Mouse (Mus musculus) cerebellum, postnatal 36 days (tissue): Measurements from ENCODE around the gene Tap1.
"Not testable (repeated sequence)": the region's sequence is repeated elsewhere in the genome, so short reads cannot be mapped to it uniquely, and the experiment has no call there.

Experiments used
- DNase-seq, 2 experiments: peaks; one replicate each; pipeline ENCODE4 v3.0.0; 2021 to 2022; ENCODE audit warnings: mixed read lengths in 2 of 2

The Tap1 gene

GRCm38 (mm10) chr17:34205021-34205745 is 17.8 kb downstream of the Tap1 start:
- DNase-seq: no peak

DNA sequence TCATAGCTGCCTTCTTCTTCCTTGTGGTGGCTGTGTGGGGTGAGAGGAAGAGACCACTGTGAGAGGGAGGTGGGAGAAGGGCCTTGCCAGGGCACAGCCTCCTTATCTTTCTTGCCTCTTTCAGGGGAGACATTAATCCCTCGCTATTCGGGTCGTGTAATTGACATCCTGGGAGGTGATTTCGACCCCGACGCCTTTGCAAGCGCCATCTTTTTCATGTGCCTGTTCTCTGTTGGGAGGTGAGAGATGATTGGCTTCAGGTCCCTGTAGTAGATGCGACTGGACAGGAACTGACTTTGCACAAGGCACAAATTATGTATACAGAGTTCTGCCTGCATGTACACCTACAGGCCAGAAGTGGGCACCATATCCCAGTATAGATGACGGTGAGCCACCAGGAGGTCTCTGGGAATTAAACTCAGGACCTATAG is 18.4 kb downstream of the Tap1 start:
- no peak for DNase-seq

GRCm38 (mm10) chr17:34206731-34207130 is 19.4 kb downstream of the Tap1 start:
- no peak for DNase-seq

- DNase-seq: no peak
Measured at GRCm38 (mm10) chr17:34207456-34207855, 20.1 kb downstream of the Tap1 start.

DNA sequence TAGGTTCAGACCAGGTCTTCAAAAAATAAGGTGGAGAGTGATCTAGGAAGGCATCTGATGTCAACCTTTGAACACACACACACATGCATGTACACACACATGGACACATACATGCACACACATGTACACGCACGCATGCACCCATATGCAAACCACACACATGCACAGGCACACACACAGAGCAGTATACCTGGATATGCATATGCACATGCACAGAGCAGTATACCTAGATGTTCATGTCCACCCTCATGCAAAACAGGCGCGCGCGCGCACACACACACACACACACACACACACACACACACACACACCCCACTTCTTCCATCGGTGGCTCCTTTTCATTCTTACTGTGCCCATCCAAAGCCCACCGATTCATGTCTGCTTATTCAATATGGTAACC is 20.5 kb downstream of the Tap1 start:
- no peak for DNase-seq

DNA sequence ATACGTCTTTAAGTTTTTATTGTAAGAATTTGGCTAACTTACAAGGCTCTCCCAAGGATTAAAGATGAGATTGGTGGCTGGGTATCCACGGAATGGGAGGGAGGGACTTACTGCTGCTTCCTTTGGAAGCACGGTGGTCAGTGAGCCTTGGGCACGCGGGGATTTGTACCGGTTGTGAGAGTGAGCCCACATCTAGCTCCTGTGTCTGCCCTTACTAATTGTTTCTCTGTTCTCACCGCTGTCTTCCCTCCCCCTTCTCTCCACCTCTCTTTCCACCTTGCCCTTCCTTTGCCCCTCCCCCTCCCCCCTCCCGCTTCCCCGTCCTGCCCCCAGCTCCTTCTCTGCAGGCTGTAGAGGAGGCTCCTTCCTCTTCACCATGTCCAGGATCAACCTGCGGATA is 21.1 kb downstream of the Tap1 start:
- no peak for DNase-seq

DNA sequence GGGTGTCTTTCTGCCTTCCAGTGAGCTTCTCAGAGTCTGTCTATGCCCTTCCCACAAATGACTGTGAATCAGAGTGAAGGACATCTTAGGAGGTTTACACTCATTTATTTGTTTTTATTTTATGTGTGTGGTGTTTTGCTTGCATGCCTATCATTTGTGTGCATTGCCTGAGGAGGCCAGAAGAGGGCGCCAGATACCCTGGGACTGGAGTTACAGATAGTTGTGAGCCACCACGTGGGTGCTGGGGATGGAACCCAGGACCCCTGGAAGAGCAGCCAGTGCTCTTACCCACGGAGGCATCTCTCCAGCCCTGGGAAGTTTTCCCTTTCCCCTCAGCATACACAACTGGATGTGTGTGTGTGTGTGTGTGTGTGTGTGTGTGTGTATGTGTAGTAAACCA is 22.3 kb downstream of the Tap1 start:
- DNase-seq: no peak

DNA sequence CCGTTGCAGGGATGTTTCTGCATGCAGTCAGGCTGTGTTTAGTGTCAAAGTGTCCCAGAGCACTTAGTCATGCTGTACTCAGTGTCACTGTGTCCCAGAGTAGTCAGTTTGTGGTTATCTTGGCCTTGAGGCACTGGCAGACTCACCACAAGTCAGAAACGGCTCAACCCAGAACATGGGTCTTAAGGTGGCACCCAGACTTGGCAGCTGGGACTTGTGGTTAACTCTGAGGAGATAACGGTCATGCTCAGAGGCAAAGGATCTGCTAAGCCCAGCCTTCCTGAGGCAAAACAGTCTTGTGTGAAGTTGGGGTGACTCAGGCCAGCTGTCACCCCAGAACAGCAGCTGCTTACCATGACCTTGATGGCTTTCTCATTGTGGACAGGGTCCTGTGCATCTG is 23.2 kb downstream of the Tap1 start:
- no peak for DNase-seq

GRCm38 (mm10) chr17:34211746-34212365 is 24.5 kb downstream of the Tap1 start:
- no peak for DNase-seq

GRCm38 (mm10) chr17:34213936-34214335 is 26.6 kb downstream of the Tap1 start:
- DNase-seq: no peak

DNA sequence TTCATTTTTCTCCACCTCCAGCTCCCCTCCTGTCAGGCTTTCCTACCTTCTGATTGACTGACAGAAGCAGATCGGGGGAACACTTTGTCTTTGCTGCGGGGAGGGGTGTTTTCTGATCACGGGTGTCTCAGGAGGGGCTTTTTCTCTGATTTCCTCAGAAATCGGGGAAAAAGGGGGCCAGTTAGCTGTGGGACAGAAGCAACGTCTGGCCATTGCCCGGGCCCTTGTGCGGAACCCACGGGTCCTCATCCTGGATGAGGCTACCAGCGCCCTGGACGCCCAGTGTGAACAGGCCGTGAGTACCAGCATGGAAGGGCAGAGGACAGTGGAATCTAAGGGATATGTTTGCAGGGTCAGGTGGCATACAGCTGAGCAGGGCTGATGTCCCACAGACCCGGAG is 27.8 kb downstream of the Tap1 start:
- DNase-seq: no peak

DNA sequence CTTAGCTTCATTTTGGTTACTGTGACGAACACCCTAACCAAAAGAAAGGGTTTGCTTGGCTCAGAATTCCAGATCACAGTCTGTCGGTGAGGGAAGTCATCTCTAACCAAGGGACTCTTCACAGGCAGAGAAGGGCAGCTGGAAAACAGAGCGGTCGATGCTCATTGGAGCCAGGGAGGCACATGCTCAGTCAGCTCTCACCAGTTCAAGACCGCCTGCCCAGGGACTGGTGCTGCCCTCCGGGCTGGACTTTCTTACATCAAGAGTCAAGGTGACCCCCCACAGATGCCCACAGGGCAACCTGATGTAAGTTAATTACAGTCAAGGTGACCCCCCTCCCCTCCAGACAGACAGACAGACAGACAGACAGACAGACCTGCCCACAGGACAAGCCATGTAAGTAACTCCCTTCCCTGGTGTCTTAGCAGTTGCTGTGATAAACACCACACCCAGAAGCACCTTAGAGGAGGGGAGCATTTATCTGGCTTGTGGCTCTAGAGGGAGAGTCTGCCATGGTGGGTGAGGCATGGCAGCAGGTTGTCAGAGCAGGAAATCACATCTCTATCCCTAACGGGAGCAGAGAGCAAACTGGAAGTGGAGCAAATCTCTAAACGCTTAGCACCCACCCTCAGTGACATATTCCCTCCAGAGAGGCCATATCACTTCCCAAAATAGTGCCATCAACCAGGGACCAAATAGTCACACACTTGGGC is 30.0 kb downstream of the Tap1 start:
- DNase-seq: no peak

DNA sequence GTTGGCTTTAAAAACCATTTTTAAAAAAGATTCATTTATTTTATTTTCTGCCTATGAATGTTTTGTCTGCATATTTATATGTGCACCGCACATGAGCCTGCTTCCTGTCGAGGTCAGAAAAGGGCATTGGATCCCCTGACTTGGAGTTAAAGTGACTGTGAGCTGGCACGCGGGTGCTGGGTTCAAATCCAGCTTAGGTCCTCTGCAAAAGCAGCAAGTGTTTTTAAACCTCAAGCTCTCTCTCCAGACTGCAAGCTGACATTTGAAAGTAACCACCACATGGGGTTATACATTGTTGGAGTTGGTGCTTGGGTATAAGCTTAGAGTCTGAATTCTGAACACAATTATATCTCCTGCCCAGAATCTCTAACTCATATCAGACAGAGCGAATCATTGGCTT is 30.6 kb downstream of the Tap1 start:
- DNase-seq: no peak

- no peak for DNase-seq
Measured at GRCm38 (mm10) chr17:34218675-34219074, 31.3 kb downstream of the Tap1 start.

GRCm38 (mm10) chr17:34219096-34219495 is 31.7 kb downstream of the Tap1 start:
- not testable (repeated sequence) for DNase-seq

DNA sequence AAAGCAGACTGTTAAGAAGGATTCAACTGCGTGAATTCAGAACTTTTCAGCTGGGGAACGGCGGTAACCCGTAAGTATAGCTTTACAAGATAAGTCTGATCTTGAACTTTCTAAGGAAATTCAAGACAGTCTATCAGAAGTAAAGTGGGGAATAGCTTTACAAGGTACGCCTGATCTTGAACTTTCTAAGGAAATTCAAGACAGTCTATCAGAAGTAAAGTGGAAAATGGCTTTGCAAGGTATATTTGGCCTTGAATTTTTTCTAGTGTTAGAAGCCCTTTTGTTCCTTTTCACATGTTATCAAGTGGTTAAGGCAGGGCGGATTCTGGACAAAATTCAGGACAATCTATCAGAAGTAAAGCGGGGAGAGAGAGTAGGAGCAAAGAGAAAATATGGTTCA is 32.4 kb downstream of the Tap1 start:
- DNase-seq: not testable (repeated sequence)

DNA sequence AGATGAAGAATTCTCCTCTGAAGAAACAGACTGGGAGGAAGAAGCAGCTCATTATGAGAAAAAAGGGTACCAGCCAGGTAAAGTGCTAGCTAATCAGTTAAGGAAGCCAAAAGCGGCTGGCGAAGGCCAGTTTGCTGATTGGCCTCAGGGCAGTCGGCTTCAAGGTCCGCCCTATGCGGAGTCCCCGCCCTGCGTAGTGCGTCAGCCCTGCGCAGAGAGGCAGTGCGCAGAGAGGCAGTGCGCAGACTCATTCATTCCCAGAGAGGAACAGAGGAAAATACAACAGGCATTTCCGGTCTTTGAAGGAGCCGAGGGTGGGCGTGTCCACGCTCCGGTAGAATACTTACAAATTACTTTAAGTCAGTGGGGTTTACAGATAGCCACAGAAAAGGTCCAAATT is 33.0 kb downstream of the Tap1 start:
- not testable (repeated sequence) for DNase-seq

DNA sequence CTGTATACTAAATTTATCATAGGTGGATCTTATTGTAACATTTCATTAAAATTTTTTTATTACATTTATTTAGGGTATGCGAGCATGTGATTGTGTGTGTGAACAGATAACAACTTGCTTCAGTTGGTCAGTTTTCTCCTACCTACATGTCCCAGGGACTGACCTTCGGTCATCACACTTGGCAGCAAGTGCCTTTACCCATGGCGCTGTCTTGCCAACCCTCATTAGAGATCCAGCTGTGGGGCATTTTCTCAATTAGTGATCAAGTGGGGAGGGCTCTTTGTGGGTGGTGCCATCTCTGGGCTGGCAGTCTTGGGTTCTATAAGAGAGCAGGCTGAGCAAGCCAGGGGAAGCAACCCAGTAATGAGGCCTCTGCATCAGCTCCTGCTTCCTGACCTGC is 37.5 kb downstream of the Tap1 start:
- DNase-seq: no peak

GRCm38 (mm10) chr17:34225426-34225825 is 38.1 kb downstream of the Tap1 start:
- no peak for DNase-seq

DNA sequence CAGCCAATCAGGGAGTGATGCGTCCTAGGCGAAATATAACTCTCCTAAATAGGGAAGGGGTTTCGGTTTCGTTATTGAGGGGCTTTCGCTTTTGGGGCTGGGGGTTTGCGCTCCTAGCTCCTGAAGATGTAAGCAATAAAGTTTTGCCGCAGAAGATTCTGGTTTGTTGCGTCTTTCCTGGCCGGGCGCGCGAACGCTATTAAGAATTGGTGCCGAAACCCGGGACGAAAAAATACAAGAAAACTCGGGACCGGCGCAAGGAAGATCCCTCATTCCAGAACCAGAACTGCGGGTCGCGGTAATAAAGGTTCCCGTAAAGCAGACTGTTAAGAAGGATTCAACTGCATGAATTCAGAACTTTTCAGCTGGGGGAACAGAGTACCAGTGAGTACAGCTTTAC is 38.6 kb downstream of the Tap1 start:
- not testable (repeated sequence) for DNase-seq

DNA sequence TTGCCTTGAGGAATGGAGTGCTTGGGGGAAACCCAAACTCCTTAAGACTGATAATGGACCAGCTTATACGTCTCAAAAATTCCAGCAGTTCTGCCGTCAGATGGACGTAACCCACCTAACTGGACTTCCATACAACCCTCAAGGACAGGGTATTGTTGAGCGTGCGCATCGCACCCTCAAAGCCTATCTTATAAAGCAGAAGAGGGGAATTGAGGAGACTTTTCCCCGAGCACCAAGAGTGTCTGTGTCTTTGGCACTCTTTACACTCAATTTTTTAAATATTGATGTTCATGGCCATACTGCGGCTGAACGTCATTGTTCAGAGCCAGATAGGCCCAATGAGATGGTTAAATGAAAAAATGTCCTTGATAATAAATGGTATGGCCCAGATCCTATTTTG is 43.6 kb downstream of the Tap1 start:
- DNase-seq: not testable (repeated sequence)

DNA sequence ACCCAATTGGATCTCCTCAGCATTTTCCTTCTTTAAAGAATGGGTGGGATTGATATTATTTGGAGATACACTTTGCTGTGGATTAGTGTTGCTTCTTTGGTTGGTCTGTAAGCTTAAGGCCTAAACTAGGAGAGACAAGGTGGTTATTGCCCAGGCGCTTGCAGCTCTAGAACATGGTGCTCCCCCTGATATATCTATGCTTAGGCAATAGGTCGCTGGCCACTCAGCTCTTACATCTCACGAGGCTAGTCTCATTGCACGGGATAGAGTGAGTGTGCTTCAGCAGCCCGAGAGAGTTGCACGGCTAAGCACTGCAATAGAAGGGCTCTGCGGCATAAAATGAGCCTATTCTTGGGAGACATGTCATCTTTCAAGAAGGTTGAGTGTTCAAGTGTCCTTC is 44.7 kb downstream of the Tap1 start:
- not testable (repeated sequence) for DNase-seq

- peak; percentile 58 to 59 for DNase-seq
Measured at GRCm38 (mm10) chr17:34234926-34235325, 47.6 kb downstream of the Tap1 start.

DNA sequence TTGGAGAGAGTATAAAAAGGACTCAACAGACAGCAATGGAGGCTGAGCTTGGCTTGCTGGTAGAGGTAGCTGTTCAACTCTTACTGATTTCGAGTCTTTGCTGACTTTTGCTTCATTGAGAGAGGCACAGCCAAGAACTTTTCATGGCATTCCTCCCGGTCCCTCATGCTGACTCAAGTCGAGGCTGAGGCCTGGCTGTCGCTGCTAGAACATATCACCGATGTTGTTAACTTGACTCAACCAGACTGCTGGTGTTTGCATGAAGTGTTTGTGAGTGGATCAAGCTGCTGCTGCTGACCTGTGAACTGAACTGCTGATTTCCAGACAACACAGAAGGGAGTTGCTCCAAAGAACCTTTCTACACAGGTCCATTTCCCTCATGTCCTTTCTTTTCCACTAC is 49.3 kb downstream of the Tap1 start:
- no peak for DNase-seq
